Mouse (Mus musculus): ENCODE results near the gene Pla2g4d.

DNA sequence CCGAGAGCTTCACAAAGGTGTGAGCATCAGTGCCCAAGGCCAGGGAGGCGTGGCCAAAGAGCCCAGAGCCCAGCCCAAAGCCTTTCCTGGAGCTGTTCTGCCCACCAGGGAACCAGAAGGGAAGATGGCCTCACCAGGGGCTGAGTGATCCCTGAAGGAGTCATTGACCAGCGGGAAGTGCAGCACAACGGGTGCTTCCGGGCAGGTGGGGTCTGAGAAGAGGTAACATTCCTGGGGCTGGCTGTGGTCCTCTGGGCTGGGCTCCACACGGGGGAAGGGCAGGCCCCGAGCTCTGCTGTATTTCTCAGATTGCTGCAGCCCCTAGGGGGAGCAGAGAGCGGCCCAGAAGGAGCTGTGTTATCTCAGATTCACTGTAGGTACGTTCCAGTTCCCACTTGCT lies 20.4 kb downstream of the Pla2g4d start:
- TF ChIP-seq ZKSCAN1 (IDR thresholded peaks at IDR 0.05; ENCODE audit: low read depth, low read length) (no peak), POLR2A (IDR thresholded peaks at IDR 0.05; ENCODE audit: control insufficient read depth in 1 of 2, insufficient read depth in 1 of 2, low read depth in 1 of 2, low read length in 2 of 2, poor library complexity in 1 of 2) (no peak), CTCF (IDR thresholded peaks at IDR 0.05 in 2 of 3, conservative IDR thresholded peaks at IDR 0.05 in 1 of 3; ENCODE audit: control insufficient read depth in 1 of 3, insufficient read depth in 1 of 3, low read depth in 2 of 3, low read length in 3 of 3, poor library complexity in 1 of 3, severe bottlenecking in 1 of 3) (peak; percentile 41 to 68 (median 62)), ELF1 (IDR thresholded peaks at IDR 0.05; ENCODE audit: low read depth, low read length) (no peak), POLR2AphosphoS5 (IDR thresholded peaks at IDR 0.05; ENCODE audit: borderline replicate concordance, low read depth, low read length) (no peak), HCFC1 (IDR thresholded peaks at IDR 0.05; ENCODE audit: low read depth, low read length) (no peak), BHLHE40 (IDR thresholded peaks at IDR 0.05; ENCODE audit: borderline replicate concordance, low read depth, low read length) (no peak), RCOR1 (IDR thresholded peaks at IDR 0.05; ENCODE audit: low read depth, low read length) (no peak), USF1 (IDR thresholded peaks at IDR 0.05; ENCODE audit: low read depth, low read length) (no peak), RAD21 (IDR thresholded peaks at IDR 0.05; ENCODE audit: low read depth, low read length) (peak; percentile 11; the same call in 1 of the 2 replicates), E2F4 (IDR thresholded peaks at IDR 0.05; ENCODE audit: borderline replicate concordance, low read depth, low read length) (no peak), EP300 (IDR thresholded peaks at IDR 0.05; ENCODE audit: low read depth in 1 of 2, low read length in 2 of 2) (no peak), TAL1 (IDR thresholded peaks at IDR 0.05; ENCODE audit: low read length) (no peak), MAZ (IDR thresholded peaks at IDR 0.05; ENCODE audit: low read depth, low read length) (no peak)
